Mouse (Mus musculus): ENCODE measurements around the gene Slc5a12.

DNA sequence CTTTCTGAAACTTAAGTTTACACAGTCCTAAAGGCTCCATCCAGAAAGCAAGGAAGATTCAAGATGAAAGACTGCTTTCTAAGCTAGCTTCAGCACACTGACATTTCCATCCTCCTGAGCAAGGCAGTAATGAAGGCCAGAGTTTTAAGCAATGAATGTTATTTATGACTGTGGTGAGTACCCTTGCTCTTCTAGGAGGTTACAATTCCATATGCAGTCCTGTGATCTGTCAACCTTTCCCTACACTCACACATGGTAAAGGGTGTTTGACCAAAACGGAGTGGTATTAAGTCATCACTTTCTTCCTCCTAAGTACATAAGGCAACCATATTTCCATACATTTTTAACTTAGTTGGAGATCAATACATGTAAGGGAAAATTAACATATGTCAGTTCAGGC is 41.0 kb upstream of the Slc5a12 start:
- no peak for TF ChIP-seq CTCF (IDR thresholded peaks at IDR 0.05; ENCODE audit: low read depth, low read length)
- TF ChIP-seq POLR2A (IDR thresholded peaks at IDR 0.05; ENCODE audit: extremely low read depth, insufficient read depth, low read length): no peak

Data from liver, adult 2 months (tissue).